Mouse (Mus musculus): ENCODE results near the gene Ticrr. TPM values are rescaled to one million over a fixed set of nuclear protein-coding genes. Genes with fewer than 3 reads are reported as not detected.

The Ticrr gene
- polyA plus RNA-seq, 1 experiment from 2014 or later, result 2.6 TPM

DNA sequence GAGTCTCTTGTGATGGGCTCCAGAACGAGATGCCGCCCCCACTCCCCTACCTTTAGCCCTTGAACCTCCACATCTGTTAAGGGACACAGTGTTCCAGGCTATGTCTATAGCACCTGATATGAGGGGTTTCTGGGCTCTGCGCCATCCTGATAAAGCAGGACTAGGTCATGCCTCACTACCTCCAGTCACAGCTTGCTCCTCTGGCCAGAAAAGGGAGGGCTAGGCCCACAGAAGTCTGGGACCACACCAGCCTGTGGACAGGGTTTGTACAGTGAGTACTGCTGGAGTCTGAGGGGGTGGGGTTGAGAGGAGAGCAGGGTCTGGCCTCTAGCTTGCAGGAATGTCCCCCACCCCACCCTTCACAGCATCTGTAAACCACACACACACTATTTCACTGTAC is 12.8 kb upstream of the Ticrr start:
- Histone ChIP-seq H3K4me2 (no peak overlapping the region), H3K27me3 (no peaks in the 10 kb centered on the region), H3K4me3 (no peak overlapping the region), H3K9ac (no peak overlapping the region), H3K36me3 (no peaks in the 10 kb centered on the region), H3K4me1 (replicated peaks) (no peaks in the 10 kb centered on the region), H3K27ac (no peak overlapping the region), H3K9me3 (no peaks in the 10 kb centered on the region)
- 84% methylated on average over 3 of the region's 3 CpGs for WGBS
- ATAC-seq (ENCODE audit: low FRiP score), result no peak

DNA sequence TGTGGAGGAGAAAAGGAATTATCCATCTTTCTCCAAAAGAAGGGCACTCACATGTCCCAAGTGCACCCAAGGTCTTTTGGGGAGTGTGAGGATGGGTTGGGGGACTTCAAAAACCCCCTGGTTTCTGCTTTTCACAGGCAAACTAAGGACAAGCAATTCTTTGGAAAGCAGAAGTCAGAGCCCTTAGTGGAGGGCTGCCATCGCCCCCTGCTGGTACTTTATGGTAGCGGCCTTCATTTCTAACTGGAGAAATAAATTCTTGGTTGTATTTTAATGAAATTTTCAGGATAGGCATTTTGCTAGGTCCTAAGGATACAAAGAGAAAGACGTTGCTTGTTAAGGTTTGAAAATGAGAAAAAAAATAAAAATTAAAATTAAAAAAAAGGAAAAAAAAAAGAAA is 11.0 kb upstream of the Ticrr start:
- no peak for ATAC-seq (ENCODE audit: low FRiP score)
- Histone ChIP-seq H3K36me3 (no peaks in the 10 kb centered on the region), H3K27me3 (no peaks in the 10 kb centered on the region), H3K4me3 (no peak overlapping the region), H3K27ac (no peak overlapping the region), H3K9ac (no peak overlapping the region), H3K4me1 (replicated peaks) (no peaks in the 10 kb centered on the region), H3K4me2 (no peak overlapping the region), H3K9me3 (no peaks in the 10 kb centered on the region)
- WGBS, result 10% methylated on average over 3 of the region's 3 CpGs

DNA sequence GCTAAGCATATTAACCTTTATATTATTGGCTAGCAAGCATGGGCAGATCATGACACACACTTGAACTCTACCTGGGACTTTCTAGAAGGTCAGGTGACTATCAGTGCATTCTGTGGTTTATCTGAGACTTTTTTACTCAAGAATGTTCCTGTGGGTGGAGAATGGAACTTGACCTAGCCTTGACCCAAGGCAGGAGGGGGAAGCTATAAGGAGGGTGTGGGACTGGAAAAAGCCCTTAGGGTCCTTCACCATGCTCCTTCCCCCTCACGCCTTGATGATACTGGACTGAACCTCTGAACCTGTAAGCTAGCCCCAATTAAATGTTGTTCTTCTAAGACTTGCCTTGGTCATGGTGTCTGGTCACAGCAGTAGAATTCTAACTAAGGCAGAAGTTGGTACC is 5.8 kb upstream of the Ticrr start:
- no peak overlapping the region for H3K4me2 ChIP-seq
- H3K36me3 ChIP-seq, result no peaks in the 10 kb centered on the region
- WGBS, result 87% methylated on average over 1 of the region's 1 CpGs
- no peak for ATAC-seq (ENCODE audit: low FRiP score)
- no peak overlapping the region for H3K27ac ChIP-seq
- H3K9ac ChIP-seq, result no peak overlapping the region
- H3K4me1 ChIP-seq (replicated peaks), result peaks cover 1% of the 10 kb centered on the region
- 0 out of 2 replicates have a peak, but pooled peaks cover 4% of the 10 kb centered on the region for H3K27me3 ChIP-seq
- no peaks in the 10 kb centered on the region for H3K9me3 ChIP-seq
- H3K4me3 ChIP-seq, result no peak overlapping the region

DNA sequence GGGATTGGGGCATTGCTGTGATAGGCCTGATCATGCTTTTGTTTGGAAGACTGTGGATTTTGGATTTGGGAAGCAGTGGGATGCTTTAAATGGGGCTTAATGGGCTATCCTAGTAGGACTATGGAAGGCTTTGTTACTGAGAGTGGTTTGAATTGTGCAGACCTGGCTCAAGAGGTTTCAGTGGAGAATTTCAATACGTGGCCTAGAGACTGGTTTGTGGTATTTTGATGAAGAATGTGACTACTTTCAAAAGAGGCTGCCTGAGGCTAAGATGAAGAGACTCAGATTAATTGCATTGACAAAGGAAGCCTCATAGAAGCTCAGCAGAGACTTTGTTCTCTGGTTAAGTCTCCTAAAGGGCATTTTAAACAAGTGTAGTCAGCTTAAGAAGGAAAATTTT is 5.4 kb upstream of the Ticrr start:
- no peaks in the 10 kb centered on the region for H3K9me3 ChIP-seq
- WGBS, result 33% methylated on average over 1 of the region's 1 CpGs

DNA sequence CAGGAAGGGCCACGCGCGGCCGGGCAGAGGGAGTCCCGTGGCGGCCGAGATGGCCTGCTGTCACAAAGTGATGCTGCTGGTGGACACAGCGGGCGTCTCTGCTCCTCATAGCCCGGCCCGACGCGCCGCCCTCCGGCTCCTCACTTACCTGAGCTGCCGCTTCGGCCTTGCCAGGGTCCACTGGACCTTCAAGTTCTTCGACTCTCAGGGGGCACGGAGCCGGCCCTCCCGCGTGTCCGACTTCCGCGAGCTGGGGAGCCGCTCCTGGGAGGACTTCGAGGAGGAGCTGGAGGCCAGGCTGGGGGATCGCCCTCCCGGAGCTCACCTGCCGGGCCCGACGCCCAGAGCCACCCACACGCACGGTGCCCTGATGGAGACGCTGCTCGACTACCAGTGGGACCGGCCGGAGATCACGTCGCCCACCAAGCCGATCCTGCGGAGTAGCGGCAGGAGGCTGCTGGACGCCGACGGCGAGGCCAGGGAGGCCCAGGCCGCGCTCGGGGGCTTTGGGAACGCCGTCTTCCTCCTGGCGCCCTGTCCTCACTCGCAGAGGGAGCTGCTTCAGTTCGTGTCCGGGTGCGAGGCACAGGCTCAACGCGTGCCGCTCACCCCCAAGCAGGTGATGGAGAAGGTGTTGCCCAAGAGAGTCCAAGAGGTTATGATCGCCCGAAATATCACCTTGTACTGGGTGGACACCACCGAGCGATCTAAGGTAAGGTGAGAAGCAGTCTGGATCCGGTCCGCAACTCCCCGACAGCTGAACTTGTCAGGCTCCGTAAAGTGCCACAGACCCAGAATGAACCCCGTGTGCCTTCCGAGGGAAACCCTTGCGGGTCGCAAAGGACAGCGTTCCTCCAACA is 525 bp downstream of the Ticrr start:
- Histone ChIP-seq H3K4me1 (replicated peaks) (peaks cover 34% of the 10 kb centered on the region), H3K4me3 (peak overlapping the region; percentile 72), H3K27ac (no peak overlapping the region), H3K9ac (peak overlapping the region; percentile 74), H3K36me3 (no peaks in the 10 kb centered on the region), H3K4me2 (peak overlapping the region; percentile 99), H3K27me3 (0 out of 2 replicates have a peak, but pooled peaks cover 4% of the 10 kb centered on the region), H3K9me3 (no peaks in the 10 kb centered on the region)
- peak; percentile 65 for ATAC-seq (ENCODE audit: low FRiP score)
- under 1% methylated on average over 69 of the region's 73 CpGs for WGBS

More for the DNA sequence above, 5.4 kb upstream of the Ticrr start:
- no peaks in the 10 kb centered on the region for H3K36me3 ChIP-seq
- no peak overlapping the region for H3K9ac ChIP-seq
- peaks cover 5% of the 10 kb centered on the region for H3K4me1 ChIP-seq (replicated peaks)
- no peak overlapping the region for H3K4me2 ChIP-seq
- H3K27me3 ChIP-seq, result 0 out of 2 replicates have a peak, but pooled peaks cover 4% of the 10 kb centered on the region
- no peak for ATAC-seq (ENCODE audit: low FRiP score)
- H3K4me3 ChIP-seq, result no peak overlapping the region
- H3K27ac ChIP-seq, result no peak overlapping the region

- peak overlapping the region; percentile 99 for H3K4me2 ChIP-seq
- H3K27me3 ChIP-seq, result 0 out of 2 replicates have a peak, but pooled peaks cover 4% of the 10 kb centered on the region
- H3K9ac ChIP-seq, result peak overlapping the region; percentile 74
- H3K36me3 ChIP-seq, result no peaks in the 10 kb centered on the region
- H3K27ac ChIP-seq, result no peak overlapping the region
- ATAC-seq (ENCODE audit: low FRiP score), result no peak
- WGBS, result 10% methylated on average over 5 of the region's 5 CpGs
- H3K4me3 ChIP-seq, result peak overlapping the region; percentile 72
- H3K4me1 ChIP-seq (replicated peaks), result peaks cover 34% of the 10 kb centered on the region
- H3K9me3 ChIP-seq, result no peaks in the 10 kb centered on the region
Measured at GRCm38 (mm10) chr7:79661253-79661890, 1.4 kb downstream of the Ticrr start.

GRCm38 (mm10) chr7:79666690-79667089 is 6.7 kb downstream of the Ticrr start:
- Histone ChIP-seq H3K4me1 (replicated peaks) (peaks cover 14% of the 10 kb centered on the region), H3K36me3 (peaks cover 5% of the 10 kb centered on the region; the same call in 1 of the 2 replicates), H3K4me3 (no peak overlapping the region), H3K27ac (no peak overlapping the region), H3K9ac (no peak overlapping the region), H3K27me3 (no peaks in the 10 kb centered on the region), H3K9me3 (no peaks in the 10 kb centered on the region), H3K4me2 (no peak overlapping the region)
- no peak for ATAC-seq (ENCODE audit: low FRiP score)

- Histone ChIP-seq H3K36me3 (peaks cover 8% of the 10 kb centered on the region; the same call in 1 of the 2 replicates), H3K4me2 (no peak overlapping the region), H3K27ac (no peak overlapping the region), H3K4me1 (replicated peaks) (no peaks in the 10 kb centered on the region), H3K27me3 (no peaks in the 10 kb centered on the region), H3K9me3 (no peaks in the 10 kb centered on the region), H3K4me3 (no peak overlapping the region), H3K9ac (no peak overlapping the region)
- WGBS, result over 99% methylated on average over 4 of the region's 4 CpGs
- ATAC-seq (ENCODE audit: low FRiP score), result no peak
Measured at GRCm38 (mm10) chr7:79670900-79671604, 11.1 kb downstream of the Ticrr start.

DNA sequence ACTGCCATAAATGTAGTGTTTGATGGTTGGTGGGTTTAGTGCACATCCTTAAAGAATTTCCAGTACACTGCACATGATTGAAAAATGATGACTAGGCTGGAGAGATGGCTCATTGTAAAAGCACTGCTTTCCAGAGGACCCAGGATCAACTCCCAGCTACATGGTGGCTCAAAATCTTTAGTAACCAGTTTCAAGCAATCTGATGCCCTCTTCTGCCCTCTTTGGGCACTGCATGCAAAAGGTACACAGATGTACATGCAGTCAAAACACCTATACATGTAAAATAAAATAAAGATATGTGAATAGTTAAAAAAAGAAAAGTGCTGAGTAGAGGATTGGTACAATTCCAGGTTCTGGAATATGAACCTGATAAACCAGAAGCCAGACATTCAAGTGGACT is 19.2 kb downstream of the Ticrr start:
- H3K27ac ChIP-seq, result no peak overlapping the region
- H3K4me2 ChIP-seq, result no peak overlapping the region
- H3K27me3 ChIP-seq, result no peaks in the 10 kb centered on the region
- H3K4me3 ChIP-seq, result no peak overlapping the region
- no peaks in the 10 kb centered on the region for H3K4me1 ChIP-seq (replicated peaks)
- peaks cover 14% of the 10 kb centered on the region for H3K36me3 ChIP-seq
- H3K9ac ChIP-seq, result no peak overlapping the region
- no peaks in the 10 kb centered on the region for H3K9me3 ChIP-seq
- ATAC-seq (ENCODE audit: low FRiP score), result no peak

GRCm38 (mm10) chr7:79680231-79680630 is 20.2 kb downstream of the Ticrr start:
- Histone ChIP-seq H3K36me3 (peaks cover 14% of the 10 kb centered on the region), H3K9me3 (no peaks in the 10 kb centered on the region), H3K27ac (no peak overlapping the region), H3K9ac (no peak overlapping the region), H3K4me3 (no peak overlapping the region), H3K4me1 (replicated peaks) (no peaks in the 10 kb centered on the region), H3K27me3 (no peaks in the 10 kb centered on the region), H3K4me2 (no peak overlapping the region)
- WGBS, result 95% methylated on average over 2 of the region's 2 CpGs
- ATAC-seq (ENCODE audit: low FRiP score), result no peak

- WGBS, result 91% methylated on average over 8 of the region's 8 CpGs
- no peak for ATAC-seq (ENCODE audit: low FRiP score)
- Histone ChIP-seq H3K4me3 (no peak overlapping the region), H3K27ac (no peak overlapping the region), H3K4me1 (replicated peaks) (no peaks in the 10 kb centered on the region), H3K27me3 (no peaks in the 10 kb centered on the region), H3K9me3 (no peaks in the 10 kb centered on the region), H3K4me2 (no peak overlapping the region), H3K9ac (no peak overlapping the region), H3K36me3 (peaks cover 68% of the 10 kb centered on the region)
Measured at GRCm38 (mm10) chr7:79696495-79696894, 36.5 kb downstream of the Ticrr start.

DNA sequence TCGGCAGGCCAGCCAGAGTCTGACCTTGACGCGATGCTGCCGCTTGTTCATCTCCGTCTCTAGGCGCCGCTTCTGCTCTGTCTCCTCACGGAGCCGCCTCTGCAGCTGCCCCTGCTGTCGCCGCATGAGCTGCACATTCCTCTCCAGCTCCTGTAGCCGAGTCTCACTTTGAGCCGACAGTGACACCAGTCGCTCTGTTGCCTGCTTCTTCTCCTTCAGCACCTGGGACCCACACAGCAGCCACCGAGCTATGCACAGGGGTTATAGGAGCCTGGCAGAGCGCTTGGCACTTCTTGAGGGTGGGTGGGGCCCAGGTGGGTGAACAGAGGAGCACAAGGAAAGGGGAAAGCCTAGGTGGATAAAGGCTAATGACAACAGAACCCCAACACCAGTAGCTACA is 42.8 kb downstream of the Ticrr start:
- Histone ChIP-seq H3K4me3 (no peak overlapping the region), H3K9ac (no peak overlapping the region), H3K27me3 (no peaks in the 10 kb centered on the region), H3K4me2 (no peak overlapping the region), H3K27ac (no peak overlapping the region), H3K9me3 (no peaks in the 10 kb centered on the region), H3K4me1 (replicated peaks) (no peaks in the 10 kb centered on the region), H3K36me3 (peaks cover 61% of the 10 kb centered on the region)
- WGBS, result 84% methylated on average over 16 of the region's 16 CpGs
- ATAC-seq (ENCODE audit: low FRiP score), result no peak

Measured in hindbrain, embryonic 13.5 days (tissue).